Mouse (Mus musculus) ovary, postnatal 14 days (tissue): ENCODE results near the gene Jmjd7.

ENCODE experiments used
- DNase-seq: peaks from one replicate; pipeline ENCODE4 v3.0.0; 2022; ENCODE audit warnings: low spot score

Gene Jmjd7

DNA sequence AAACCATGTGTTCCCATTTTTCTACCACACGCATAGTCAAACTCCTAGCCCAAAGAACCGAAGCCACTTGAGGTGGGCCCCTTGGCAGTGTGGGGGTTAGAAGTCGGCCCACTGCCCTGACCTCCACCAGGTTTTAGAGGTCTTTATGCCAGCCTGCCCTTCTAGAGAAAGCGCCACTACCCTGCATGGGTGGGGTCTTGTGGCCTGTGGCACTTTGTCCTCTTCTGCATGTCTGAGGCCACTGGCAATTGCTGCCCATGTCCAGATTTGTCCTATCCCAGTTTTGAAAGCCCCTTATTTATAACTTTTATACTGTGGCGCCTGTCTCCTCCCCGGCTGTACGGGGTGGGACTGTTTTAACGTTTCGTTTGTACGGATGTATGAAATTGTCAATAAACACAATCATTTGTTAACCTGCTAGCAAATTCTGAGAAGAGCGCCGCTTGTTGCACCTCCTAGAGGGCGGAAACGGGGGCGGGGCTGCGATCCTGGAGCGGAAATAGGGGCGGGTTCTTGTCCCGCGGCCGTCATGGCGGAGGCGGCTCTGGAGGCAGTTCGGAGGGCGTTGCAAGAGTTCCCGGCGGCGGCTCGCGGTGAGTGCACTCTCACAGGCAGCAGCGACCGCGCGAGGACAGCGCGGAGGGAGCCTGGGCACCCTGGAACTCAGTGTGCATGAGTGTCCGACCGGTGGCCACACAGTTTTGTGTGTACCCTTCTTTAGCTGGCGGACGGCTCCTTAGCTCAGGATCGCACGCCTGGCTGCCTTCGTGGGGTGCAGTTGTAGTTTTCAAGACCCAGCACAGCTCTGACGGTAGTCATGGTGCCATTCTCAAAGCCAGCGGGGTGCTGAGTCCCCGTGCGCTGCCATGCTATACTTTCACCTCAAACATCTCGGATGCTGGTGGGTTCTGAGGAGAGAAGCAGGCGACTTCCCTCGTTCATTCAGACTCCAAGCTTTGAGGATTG is at the start of gene Jmjd7, which contains the start of gene Gm28042:
TSS of gene Jmjd7 (plus strand) at position 500 of the 966 bp plus-strand sequence.
TSS of gene Gm28042 (plus strand) at position 510 of the 966 bp plus-strand sequence.
- DNase-seq: peak; percentile 86

DNA sequence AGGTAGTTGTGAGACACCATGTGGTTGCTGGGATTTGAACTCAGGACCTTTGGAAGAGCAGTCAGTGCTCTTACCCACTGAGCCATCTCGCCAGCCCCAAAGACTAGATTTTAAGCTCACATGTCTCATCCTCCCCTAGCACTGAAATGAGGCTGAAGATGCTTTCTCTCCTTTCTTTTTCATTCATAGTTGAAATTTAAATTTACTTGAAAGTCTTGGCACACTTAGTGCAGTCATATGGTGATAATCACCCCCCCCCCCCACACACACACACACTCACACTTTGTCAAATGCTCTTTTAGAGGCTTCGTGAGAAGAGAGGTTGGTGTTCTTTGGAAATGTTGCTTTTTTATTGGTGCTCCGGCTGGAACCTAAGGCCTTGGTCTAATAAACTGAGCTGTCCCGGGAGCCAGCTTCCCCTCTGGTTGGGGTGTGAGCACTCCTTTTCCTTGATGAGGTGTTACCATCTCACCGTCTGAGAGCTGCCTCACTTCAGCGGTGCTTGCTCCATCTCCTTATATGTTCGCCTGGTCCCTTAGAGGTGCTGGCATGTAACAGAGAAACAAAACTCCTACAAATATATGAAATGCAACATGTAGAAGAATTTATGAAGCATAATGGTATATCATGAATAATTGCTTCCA is 46.8 kb upstream of the Jmjd7 start:
- no peak for DNase-seq

- no peak for DNase-seq
Observed at GRCm38 (mm10) chr2:119981631-119982030, 45.7 kb upstream of the Jmjd7 start.

GRCm38 (mm10) chr2:119985871-119986270 is 41.4 kb upstream of the Jmjd7 start:
- no peak for DNase-seq

- DNase-seq: no peak
Observed at GRCm38 (mm10) chr2:119986369-119986768, 40.9 kb upstream of the Jmjd7 start.

DNA sequence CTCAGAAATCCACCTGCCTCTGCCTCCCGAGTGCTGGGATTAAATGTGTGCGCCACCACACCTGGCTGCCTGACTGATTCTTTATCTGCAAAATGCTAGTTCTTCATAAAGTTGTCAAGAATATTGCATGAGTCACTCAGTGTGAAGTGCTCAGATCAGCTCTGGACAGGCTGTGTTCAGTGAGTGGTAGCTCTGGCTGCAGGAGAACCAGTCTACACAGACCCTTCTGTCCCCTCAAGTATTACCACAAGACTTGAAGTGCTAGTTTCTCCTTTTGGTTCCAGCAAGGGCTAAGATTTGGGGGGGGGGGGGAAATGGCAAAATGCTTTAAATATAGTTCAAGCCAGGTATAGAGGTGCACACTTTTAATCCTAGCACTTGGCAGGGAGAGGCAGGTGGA is 39.8 kb upstream of the Jmjd7 start:
- DNase-seq: no peak

DNA sequence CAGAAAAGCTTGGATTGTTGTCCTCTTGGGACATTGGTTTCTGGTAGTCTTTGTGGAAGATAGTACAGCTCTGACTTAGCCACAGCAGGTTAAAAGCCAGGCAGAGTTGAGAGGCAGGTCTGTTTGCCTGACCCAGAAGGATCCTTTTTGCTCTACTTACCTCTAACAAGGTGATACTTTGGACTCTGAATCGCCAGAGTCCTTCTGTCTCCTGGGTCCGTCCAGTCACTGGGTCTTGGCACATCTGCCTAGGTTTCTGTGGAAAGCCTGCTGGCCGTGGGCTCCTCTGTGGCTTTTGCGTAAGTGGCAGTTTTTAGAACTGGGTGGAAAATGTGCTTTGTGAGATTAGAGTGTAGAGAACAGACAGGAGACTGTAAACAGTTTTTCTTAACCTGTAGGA is 38.3 kb upstream of the Jmjd7 start:
- DNase-seq: no peak

- DNase-seq: no peak
Observed at GRCm38 (mm10) chr2:119990881-119991280, 36.4 kb upstream of the Jmjd7 start.

GRCm38 (mm10) chr2:119992349-119992748 is 34.9 kb upstream of the Jmjd7 start:
- no peak for DNase-seq

DNA sequence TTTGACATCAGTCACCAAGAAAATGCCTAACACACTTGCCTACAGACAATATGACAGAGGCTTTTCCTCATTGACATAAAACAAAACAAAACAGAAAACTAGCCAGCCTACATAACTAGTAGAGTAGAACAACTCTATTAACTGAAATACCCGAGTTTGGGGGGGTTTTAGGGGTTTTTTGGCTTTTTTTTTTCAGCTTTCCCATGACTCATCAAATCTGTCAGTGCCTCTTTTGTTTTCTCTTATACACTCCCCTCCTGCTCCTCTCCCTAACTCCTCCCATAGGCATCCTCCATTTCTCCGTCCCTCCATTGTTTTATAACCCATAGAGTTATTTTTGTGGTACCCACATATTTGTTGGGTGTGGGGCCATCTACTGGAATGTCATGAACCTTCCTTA is 33.8 kb upstream of the Jmjd7 start:
- no peak for DNase-seq

- DNase-seq: no peak
Observed at GRCm38 (mm10) chr2:119994839-119995238, 32.4 kb upstream of the Jmjd7 start.

- DNase-seq: no peak
Observed at GRCm38 (mm10) chr2:119995391-119996281, 31.6 kb upstream of the Jmjd7 start.

DNA sequence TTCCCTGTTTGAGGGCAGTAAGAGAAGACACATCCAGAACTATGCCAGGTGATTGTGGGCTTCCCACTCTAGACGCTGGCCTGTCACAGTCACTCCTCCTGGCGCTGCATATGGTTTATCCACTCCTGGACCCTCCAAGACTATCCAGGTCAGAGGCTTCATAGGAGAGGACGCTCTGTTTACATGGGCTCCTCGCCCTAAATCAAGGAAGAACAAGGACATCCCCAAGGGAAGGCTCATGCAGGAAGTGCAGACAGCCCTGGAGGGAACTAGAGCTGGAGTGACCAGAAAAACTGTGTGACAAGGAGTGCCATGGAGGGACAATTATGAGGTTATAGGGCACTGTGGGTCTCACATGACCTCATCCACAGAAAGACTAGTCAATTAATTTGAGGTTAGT is 29.9 kb upstream of the Jmjd7 start:
- no peak for DNase-seq

DNA sequence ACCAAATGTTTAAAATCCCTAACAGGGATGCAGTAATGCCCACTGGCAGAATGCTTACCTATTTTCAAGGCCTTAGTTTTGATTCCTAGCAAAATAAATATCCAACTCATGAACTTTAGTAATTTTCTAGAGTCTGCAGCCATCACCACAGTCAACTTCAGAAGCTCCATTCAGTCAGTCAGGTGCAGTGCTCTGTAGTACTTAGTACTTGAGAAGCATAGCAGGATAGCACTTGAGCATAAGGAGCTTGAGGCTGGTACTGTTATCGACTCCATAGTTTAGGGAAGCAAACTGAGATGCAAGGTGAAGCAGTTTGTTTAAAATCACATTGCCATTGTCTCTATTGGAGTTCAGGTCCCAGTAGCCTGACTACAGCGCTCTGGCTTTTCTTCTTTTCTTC is 27.6 kb upstream of the Jmjd7 start:
- no peak for DNase-seq

- no peak for DNase-seq
Observed at GRCm38 (mm10) chr2:120000882-120001584, 26.2 kb upstream of the Jmjd7 start.

DNA sequence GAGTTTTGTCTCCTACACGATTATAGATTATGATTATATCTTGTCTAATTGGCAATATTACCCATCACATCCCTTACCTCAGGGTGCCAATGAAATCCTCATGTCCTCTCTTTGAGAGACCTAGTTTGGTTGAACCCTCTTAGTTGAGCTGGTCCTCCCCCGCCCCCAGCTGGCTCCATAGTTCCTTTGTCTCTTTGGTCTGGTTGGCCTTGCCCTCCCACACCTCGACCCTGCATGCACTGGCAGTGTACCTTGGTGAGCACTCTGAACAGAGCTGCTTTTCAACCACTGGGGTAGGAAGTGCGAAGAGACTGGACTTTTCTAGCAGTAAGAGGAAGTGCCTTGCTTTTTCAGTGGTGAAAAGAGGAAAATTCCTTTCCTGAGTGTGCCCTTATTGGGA is 25.3 kb upstream of the Jmjd7 start:
- DNase-seq: no peak

GRCm38 (mm10) chr2:120003970-120004369 is 23.3 kb upstream of the Jmjd7 start:
- DNase-seq: no peak

- DNase-seq: no peak
Observed at GRCm38 (mm10) chr2:120006696-120007095, 20.6 kb upstream of the Jmjd7 start.

DNA sequence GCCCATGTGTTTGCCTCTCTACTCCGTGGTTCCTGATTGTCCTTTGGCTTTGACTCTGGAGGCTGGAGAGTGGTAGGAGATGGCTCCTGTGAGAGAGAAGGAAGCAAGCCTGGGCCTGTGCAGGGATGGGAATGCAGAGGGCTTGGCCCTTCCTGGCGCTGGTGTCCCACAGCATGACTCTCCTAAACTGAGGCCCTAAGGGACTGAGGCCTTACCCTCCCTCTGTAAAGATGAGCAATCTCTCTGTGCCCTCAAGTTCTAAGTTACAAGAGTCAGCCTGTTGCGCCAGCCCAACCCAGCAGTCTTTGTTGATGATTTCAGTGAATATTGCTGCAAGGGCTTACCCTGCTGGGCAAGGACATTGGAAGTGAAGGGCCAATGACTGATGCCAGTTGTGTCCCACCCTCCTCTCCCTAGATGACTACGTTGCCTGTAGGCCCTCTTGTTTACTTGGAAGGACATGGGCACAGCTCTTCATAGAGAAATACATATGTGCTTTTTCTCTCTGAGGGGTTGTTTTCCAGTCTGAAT is 19.5 kb upstream of the Jmjd7 start:
- DNase-seq: no peak

DNA sequence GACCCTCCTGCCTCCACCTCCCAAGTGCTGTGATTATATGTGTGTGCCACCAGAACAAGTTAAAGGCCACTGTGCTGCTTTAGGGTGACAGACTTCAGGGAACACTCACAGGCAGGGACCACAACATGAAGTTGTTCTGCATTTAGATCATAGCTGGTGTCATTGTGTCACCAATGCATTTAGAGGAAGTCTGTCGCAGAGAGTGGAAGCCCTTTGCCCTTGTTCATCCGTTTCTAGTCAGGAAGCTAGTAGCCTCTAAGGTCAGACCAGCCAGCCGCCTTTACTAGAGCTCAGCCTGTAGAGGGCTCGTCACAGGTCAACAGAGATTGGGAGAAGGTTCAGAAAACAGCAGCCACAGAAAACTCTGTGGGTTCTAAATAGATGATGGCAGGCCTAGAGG is 18.6 kb upstream of the Jmjd7 start:
- DNase-seq: no peak

DNA sequence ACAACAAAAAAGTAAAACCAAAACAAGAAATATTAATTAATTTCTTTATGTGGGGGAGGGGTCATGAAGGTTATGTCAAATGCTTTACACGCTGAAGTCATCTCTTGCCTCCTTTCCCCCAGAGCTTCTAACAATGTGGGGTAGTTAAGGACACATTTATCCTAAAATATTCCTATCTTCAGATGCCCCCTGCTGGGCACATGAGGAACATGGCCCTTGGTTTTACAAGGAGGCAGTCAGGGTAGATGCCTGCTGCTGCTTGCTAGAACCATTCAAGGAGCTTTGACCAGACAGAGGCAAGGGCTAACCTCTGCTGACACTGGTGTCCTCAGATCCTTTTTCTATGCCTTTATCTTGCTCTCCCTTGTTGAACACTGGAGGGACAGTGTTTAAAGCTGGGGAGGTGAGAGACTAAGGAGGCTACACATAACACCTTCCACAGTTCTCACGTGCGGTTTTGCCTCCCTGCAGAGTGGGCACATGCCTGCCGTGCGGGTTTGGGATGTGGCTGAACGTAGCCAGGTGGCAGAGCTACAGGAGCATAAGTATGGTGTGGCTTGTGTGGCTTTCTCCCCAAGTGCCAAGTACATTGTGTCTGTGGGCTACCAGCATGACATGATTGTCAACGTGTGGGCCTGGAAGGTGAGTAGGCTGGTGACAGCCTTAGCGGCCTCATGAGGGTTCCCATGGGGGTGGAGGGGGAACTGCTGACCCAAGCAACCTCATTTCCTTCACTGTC is 15.7 kb upstream of the Jmjd7 start:
- peak; percentile 54 for DNase-seq
